ENCODE assay signal across 8 mouse cellular contexts in the genomic region with DNA sequence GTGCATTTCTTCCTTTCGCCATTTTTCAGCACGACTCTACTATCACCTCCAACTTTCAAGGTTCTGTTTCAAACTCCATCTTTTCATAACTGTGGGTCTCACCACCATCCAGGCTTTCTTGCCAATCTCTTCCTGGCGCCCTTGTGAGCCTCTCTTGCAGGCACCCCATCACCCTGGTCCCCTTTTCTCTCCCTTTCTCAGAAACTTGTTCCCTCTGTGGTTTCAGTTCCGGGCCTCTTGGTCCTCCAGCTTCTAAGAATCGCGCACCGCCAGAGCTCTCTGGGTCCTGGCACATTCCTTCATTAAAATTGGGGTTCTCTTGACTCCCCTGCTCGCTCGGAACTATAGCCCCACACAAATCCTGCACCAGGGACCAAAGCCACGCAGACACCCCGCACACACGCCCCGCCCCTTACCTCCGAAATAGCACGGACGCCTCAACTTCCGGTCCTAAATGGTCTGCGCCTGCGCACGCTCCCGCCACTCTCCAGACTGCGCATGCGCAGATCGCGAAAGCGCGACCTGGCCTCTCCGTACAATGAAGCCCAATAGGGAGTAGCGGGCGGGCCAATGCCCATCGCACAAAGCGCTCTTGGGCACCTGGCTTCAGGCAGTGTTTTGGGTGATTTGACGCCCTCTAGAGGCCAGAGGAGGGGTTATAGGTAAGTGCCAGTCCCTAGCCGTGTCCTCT. TPM values are rescaled to one million over a fixed set of nuclear protein-coding genes. Genes with fewer than 3 reads are reported as not detected.
DNase-seq lines count a peak whose midpoint lies in the region; ATAC-seq and TF ChIP-seq lines count a peak whose summit lies in the region.

Gene Dhx34 (minus strand): TSS at position 456 of the 691 bp plus-strand sequence.

- intact Hi-C loops in heart, postnatal 25 days (cut with DNase I): no loop called here

- WGBS in forebrain, embryonic 15.5 days: under 1% methylated on average over 34 of the region's 34 CpGs
- WGBS in lung, adult 2 months: 2% methylated on average over 34 of the region's 34 CpGs

- TF ChIP-seq CTCF in lung, adult 2 months (IDR thresholded peaks at IDR 0.05; ENCODE audit: insufficient read depth, low read length): peak; percentile 42

- H3K4me3 ChIP-seq in ES-E14 (ENCODE audit: insufficient read depth in 1 of 2, low read depth in 1 of 2, low read length in 2 of 2, poor library complexity in 1 of 2, severe bottlenecking in 1 of 2): peak within 1 kb of the TSS; percentile 60 to 69
- peak within 1 kb of the TSS; percentile 60 for H3K4me3 ChIP-seq in forebrain, embryonic 15.5 days
- H3K4me3 ChIP-seq in lung, adult 2 months (replicated peaks; ENCODE audit: extremely low read depth, low read depth, low read length): peak within 1 kb of the TSS; percentile 86

- TF ChIP-seq POLR2A in lung, adult 2 months (IDR thresholded peaks at IDR 0.05; ENCODE audit: borderline replicate concordance, extremely low read depth, low read depth, low read length): peak; percentile 75; the same call in 1 of the 2 replicates

- H3K9me3 ChIP-seq in ES-E14 (ENCODE audit: control insufficient read depth, insufficient read depth, low read depth, low read length): no peaks in the 10 kb centered on the region
- no peaks in the 10 kb centered on the region for H3K9me3 ChIP-seq in forebrain, embryonic 15.5 days

- DNase-seq in ES-E14 (ENCODE audit: low read depth, low spot score): peak; percentile 98
- peak; percentile 97 for DNase-seq in cerebellum, adult 11-12 months
- DNase-seq in heart, postnatal 25 days (ENCODE audit: low spot score): peak; percentile 89
- peak; percentile 92 to 97 for DNase-seq in layer of hippocampus, adult 18-20 months (ENCODE audit: low spot score in 2 of 2)
- peak; percentile 93 for DNase-seq in lung, adult 2 months
- peak; percentile 89 to 94 for DNase-seq in thymus, adult 18-20 months

- no peaks in the 10 kb centered on the region for H3K36me3 ChIP-seq in ES-E14 (ENCODE audit: control insufficient read depth, insufficient read depth, low read length, poor library complexity, severe bottlenecking)
- peaks cover 12% of the 10 kb centered on the region for H3K36me3 ChIP-seq in forebrain, embryonic 15.5 days

- H3K4me1 ChIP-seq in ES-E14 (ENCODE audit: control insufficient read depth in 2 of 2, insufficient read depth in 2 of 2, low read length in 2 of 2, poor library complexity in 1 of 2): no peaks in the 10 kb centered on the region
- H3K4me1 ChIP-seq in forebrain, embryonic 15.5 days: peaks cover 16% of the 10 kb centered on the region
- no peaks in the 10 kb centered on the region; the same call in 1 of the 2 replicates for H3K4me1 ChIP-seq in lung, adult 2 months (ENCODE audit: control insufficient read depth, insufficient read depth, low read length)

- ATAC-seq in forebrain, embryonic 15.5 days (replicated peaks): peak; percentile 97
- peak; percentile 93 for ATAC-seq in neutrophil, adult 5-6 weeks (ENCODE audit: extremely low read depth, insufficient number of reproducible peaks, low FRiP score, poor library complexity, severe bottlenecking)

- H3K27ac ChIP-seq in ES-E14 (ENCODE audit: insufficient read depth, low read depth, low read length, poor library complexity, severe bottlenecking): no peak within 1 kb of the TSS
- H3K27ac ChIP-seq in forebrain, embryonic 15.5 days (replicated peaks): peak within 1 kb of the TSS; percentile 76

- in situ Hi-C loops in ES-E14 (cut with MboI; ENCODE audit: low sequenced_read_pairs in 2 of 2, unreplicated experiment in 2 of 2): no loop called here

- H3K9ac ChIP-seq in ES-E14 (ENCODE audit: insufficient read depth, low read depth, low read length, poor library complexity, severe bottlenecking): peak within 1 kb of the TSS; percentile 72
- peak within 1 kb of the TSS; percentile 79 for H3K9ac ChIP-seq in forebrain, embryonic 15.5 days (replicated peaks)

- peak within 1 kb of the TSS; percentile 77 for H3K4me2 ChIP-seq in forebrain, embryonic 15.5 days (replicated peaks)

- H3K27me3 ChIP-seq in forebrain, embryonic 15.5 days: no peaks in the 10 kb centered on the region

TF ChIP-seq in ES-E14, 5 proteins besides CTCF, POLR2A, EP300 and RAD21:
- TF ChIP-seq HCFC1 (IDR thresholded peaks at IDR 0.05; ENCODE audit: borderline replicate concordance, insufficient read depth, low read length) (peak; percentile 59; the same call in 1 of the 2 replicates), MAFK (IDR thresholded peaks at IDR 0.05; ENCODE audit: insufficient read depth, low read depth, low read length) (no peak)

RNA-seq across cellular contexts. Expression of gene Dhx34, which starts in this region (rescaled TPM):
- 8.6 and 11.0 TPM in 2 replicates for total RNA-seq in ES-E14 (2012; rRNA removed)
- 15.3 and 17.4 TPM in 2 replicates for polyA plus RNA-seq in forebrain, embryonic 15.5 days (2015; fragmentation: Nextera tagmentation; extraction: Ambion mirVana)
- 1 to 10 TPM; 8.3 TPM for total RNA-seq in heart, postnatal 25 days (2021)
- total RNA-seq in layer of hippocampus, adult 18-20 months (2021): 10 to 100 TPM; 10.7 to 12.5 TPM
- 28.4 and 39.4 TPM in 2 replicates for polyA plus RNA-seq in lung, adult 2 months (2012; rRNA removed)
- 12.5 and 12.9 TPM in 2 replicates for total RNA-seq in neutrophil, adult 5-6 weeks (2017)
